Mouse (Mus musculus): ENCODE measurements around the gene Klc4.

Klc4 gene

GRCm38 (mm10) chr17:46623819-46624557 lies 21.8 kb downstream of the Klc4 start:
- in situ Hi-C loops (cut with MboI; ENCODE audit: unreplicated experiment in 2 of 2) = no loop called here

- in situ Hi-C loops (cut with MboI; ENCODE audit: unreplicated experiment in 2 of 2) = no loop called here
These were observed 23.6 kb downstream of the Klc4 start for GRCm38 (mm10) chr17:46622269-46622668.

GRCm38 (mm10) chr17:46621324-46621723 lies 24.5 kb downstream of the Klc4 start:
- in situ Hi-C loops (cut with MboI; ENCODE audit: unreplicated experiment in 2 of 2) = no loop called here

GRCm38 (mm10) chr17:46619683-46620357 lies 26.0 kb downstream of the Klc4 start:
- in situ Hi-C loops (cut with MboI; ENCODE audit: unreplicated experiment in 2 of 2) = no loop called here

- in situ Hi-C loops (cut with MboI; ENCODE audit: unreplicated experiment in 2 of 2) = no loop called here
These were observed 26.8 kb downstream of the Klc4 start for GRCm38 (mm10) chr17:46618769-46619682.

- in situ Hi-C loops (cut with MboI; ENCODE audit: unreplicated experiment in 2 of 2) = no loop called here
These were observed 27.4 kb downstream of the Klc4 start for GRCm38 (mm10) chr17:46618394-46618768.

GRCm38 (mm10) chr17:46617799-46618198 lies 28.0 kb downstream of the Klc4 start:
- in situ Hi-C loops (cut with MboI; ENCODE audit: unreplicated experiment in 2 of 2) = no loop called here

GRCm38 (mm10) chr17:46613229-46613628 lies 32.6 kb downstream of the Klc4 start:
- in situ Hi-C loops (cut with MboI; ENCODE audit: unreplicated experiment in 2 of 2) = no loop called here

GRCm38 (mm10) chr17:46612820-46613219 lies 33.0 kb downstream of the Klc4 start:
- in situ Hi-C loops (cut with MboI; ENCODE audit: unreplicated experiment in 2 of 2) = no loop called here

GRCm38 (mm10) chr17:46612189-46612588 lies 33.6 kb downstream of the Klc4 start:
- in situ Hi-C loops (cut with MboI; ENCODE audit: unreplicated experiment in 2 of 2) = no loop called here

- in situ Hi-C loops (cut with MboI; ENCODE audit: unreplicated experiment in 2 of 2) = no loop called here
These were observed 34.5 kb downstream of the Klc4 start for GRCm38 (mm10) chr17:46611316-46611715.

- in situ Hi-C loops (cut with MboI; ENCODE audit: unreplicated experiment in 2 of 2) = no loop called here
These were observed 35.9 kb downstream of the Klc4 start for GRCm38 (mm10) chr17:46609721-46610514.

- in situ Hi-C loops (cut with MboI; ENCODE audit: unreplicated experiment in 2 of 2) = no loop called here
These were observed 39.8 kb downstream of the Klc4 start for GRCm38 (mm10) chr17:46605987-46606386.

GRCm38 (mm10) chr17:46605126-46605525 lies 40.7 kb downstream of the Klc4 start:
- in situ Hi-C loops (cut with MboI; ENCODE audit: unreplicated experiment in 2 of 2) = no loop called here

- in situ Hi-C loops (cut with MboI; ENCODE audit: unreplicated experiment in 2 of 2) = no loop called here
These were observed 42.6 kb downstream of the Klc4 start for GRCm38 (mm10) chr17:46603229-46603628.

- in situ Hi-C loops (cut with MboI; ENCODE audit: unreplicated experiment in 2 of 2) = no loop called here
These were observed 43.6 kb downstream of the Klc4 start for GRCm38 (mm10) chr17:46602212-46602611.

- in situ Hi-C loops (cut with MboI; ENCODE audit: unreplicated experiment in 2 of 2) = no loop called here
These were observed 45.3 kb downstream of the Klc4 start for GRCm38 (mm10) chr17:46600569-46600968.

- in situ Hi-C loops (cut with MboI; ENCODE audit: unreplicated experiment in 2 of 2) = no loop called here
These were observed 46.9 kb downstream of the Klc4 start for GRCm38 (mm10) chr17:46598963-46599362.

GRCm38 (mm10) chr17:46597956-46598355 lies 47.9 kb downstream of the Klc4 start:
- in situ Hi-C loops (cut with MboI; ENCODE audit: unreplicated experiment in 2 of 2) = no loop called here

GRCm38 (mm10) chr17:46595336-46595735 lies 50.5 kb downstream of the Klc4 start:
- in situ Hi-C loops (cut with MboI; ENCODE audit: unreplicated experiment in 2 of 2) = no loop called here

Data from v-Abl transformed pro-B cells (cell line).